ENCODE assay signal across 10 mouse cellular contexts in the genomic region with DNA sequence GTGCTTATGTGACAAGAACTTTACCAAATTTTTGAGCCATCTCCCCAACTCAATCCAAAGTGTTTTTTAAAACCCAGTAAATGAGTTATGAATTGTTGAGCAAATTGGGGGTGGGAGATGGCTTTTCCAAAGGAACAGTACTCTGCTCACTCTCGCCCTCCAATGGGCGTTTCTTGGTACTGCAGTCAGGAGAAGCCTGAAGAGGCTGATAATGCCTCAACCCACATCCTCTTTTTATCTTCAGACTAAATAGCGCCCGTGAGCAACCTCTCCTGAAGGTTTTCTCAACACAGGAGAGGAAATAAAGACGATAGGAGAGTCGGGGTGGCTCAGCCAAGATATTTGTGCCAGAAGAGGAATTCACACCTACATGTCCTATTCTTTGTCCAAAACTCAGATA. TPM values are rescaled to one million over a fixed set of nuclear protein-coding genes. Genes with fewer than 3 reads are reported as not detected.
A peak's percentile ranks its signal among the peaks of the same experiment; 100 is the strongest.
DNase-seq lines count a peak whose midpoint lies in the region; ATAC-seq and TF ChIP-seq lines count a peak whose summit lies in the region.
"Had no signal": no experiment of that assay in that cellular context is flagged by ENCODE, and none has a peak within 500 bp of the region (broad histone marks: within the 10 kb centered on the region; RNA-seq: fewer than 3 reads in every experiment).

No protein-coding gene starts in this region.

- DNase-seq in cerebellum, postnatal 14 days = peak; percentile 15 to 55
- DNase-seq in cerebellum, adult 9-11 months = no peak
- DNase-seq in liver = peak; percentile 35
- no peak for DNase-seq in liver, embryonic 11.5 days (ENCODE audit: low spot score)
- peak; percentile 15 for DNase-seq in c-Kit-positive CD71-positive TER-119-positive erythroid progenitor cells, embryonic 14.5 days (ENCODE audit: low spot score)
- DNase-seq in lung, postnatal 0 days (ENCODE audit: low spot score) = peak; percentile 58
- DNase-seq in frontal cortex, postnatal 10 days (ENCODE audit: low spot score in 2 of 2) = no peak

- no peak overlapping the region for H3K4me2 ChIP-seq in liver, embryonic 11.5 days
- H3K4me2 ChIP-seq in lung, postnatal 0 days (replicated peaks; ENCODE audit: low read depth, low read length) = no peak overlapping the region
- H3K4me2 ChIP-seq: heart, embryonic 13.5 days had no signal

- no peaks in the 10 kb centered on the region for H3K36me3 ChIP-seq in liver, embryonic 11.5 days (ENCODE audit: control insufficient read depth, insufficient read depth, low read length)
- H3K36me3 ChIP-seq in lung, postnatal 0 days (ENCODE audit: insufficient read depth, low read length) = no peaks in the 10 kb centered on the region
- H3K36me3 ChIP-seq: heart, embryonic 13.5 days had no signal

- no peak overlapping the region for H3K4me3 ChIP-seq in liver, embryonic 11.5 days (ENCODE audit: low read depth, low read length)
- H3K4me3 ChIP-seq in lung, postnatal 0 days (ENCODE audit: low read depth, low read length) = no peak overlapping the region
- H3K4me3 ChIP-seq: heart, embryonic 13.5 days; megakaryocyte, embryonic 14.5 days had no signal

- H3K9ac ChIP-seq in liver, embryonic 11.5 days (ENCODE audit: low read depth, low read length) = no peak overlapping the region
- no peak overlapping the region for H3K9ac ChIP-seq in lung, postnatal 0 days (replicated peaks; ENCODE audit: low read depth)
- H3K9ac ChIP-seq: heart, embryonic 13.5 days had no signal

- no peak overlapping the region for H3K27ac ChIP-seq in liver, embryonic 11.5 days (ENCODE audit: low read depth, low read length)
- H3K27ac ChIP-seq in lung, postnatal 0 days (ENCODE audit: low read length) = no peak overlapping the region

- H3K4me1 ChIP-seq in liver, embryonic 11.5 days (replicated peaks; ENCODE audit: control insufficient read depth, insufficient read depth, low read length) = no peaks in the 10 kb centered on the region
- H3K4me1 ChIP-seq in lung, postnatal 0 days (ENCODE audit: insufficient read depth, low read depth, low read length) = no peaks in the 10 kb centered on the region
- H3K4me1 ChIP-seq: heart, embryonic 13.5 days had no signal

- no peaks in the 10 kb centered on the region for H3K27me3 ChIP-seq in liver, embryonic 11.5 days (replicated peaks; ENCODE audit: control insufficient read depth, insufficient read depth, low read length)
- H3K27me3 ChIP-seq in lung, postnatal 0 days (replicated peaks; ENCODE audit: insufficient read depth, low read length) = no peaks in the 10 kb centered on the region

- ATAC-seq in liver, embryonic 11.5 days (replicated peaks; ENCODE audit: low FRiP score) = no peak
- peak; percentile 25; the same call in 1 of the 2 replicates for ATAC-seq in lung, postnatal 0 days
- no peak for ATAC-seq in inflammation-experienced regulatory T-cells, adult 6 months

- peak; percentile 63 for TF ChIP-seq EP300 in lung, postnatal 0 days (IDR thresholded peaks at IDR 0.05)

- H3K9me3 ChIP-seq in liver, embryonic 11.5 days (ENCODE audit: control insufficient read depth, low read length) = no peaks in the 10 kb centered on the region
- H3K9me3 ChIP-seq in lung, postnatal 0 days (ENCODE audit: low read length) = no peaks in the 10 kb centered on the region
- H3K9me3 ChIP-seq: heart, embryonic 13.5 days; megakaryocyte, embryonic 14.5 days had no signal

- 8% methylated on average over 6 of the region's 6 CpGs for WGBS in liver, embryonic 11.5 days
- 19% methylated on average over 6 of the region's 6 CpGs for WGBS in lung, postnatal 0 days

- TF ChIP-seq CTCF in lung, postnatal 0 days (IDR thresholded peaks at IDR 0.05) = peak; percentile 79

RNA-seq across cellular contexts. Expression of a gene that starts 19.7 kb away (rescaled TPM):
- 6.3 and 7.3 TPM in 2 replicates for polyA plus RNA-seq in liver, embryonic 11.5 days (2014; fragmentation: Nextera tagmentation; extraction: Ambion mirVana)
- polyA plus RNA-seq in lung, postnatal 0 days (2015; fragmentation: Nextera tagmentation; extraction: Ambion mirVana) = 11.8 and 11.9 TPM in 2 replicates
- 1 to 10 TPM; 6.1 to 7.8 (median 7.5) TPM for polyA plus RNA-seq in inflammation-experienced regulatory T-cells, adult 6 months (2017; shearing (Covaris generic))

Comparison
In these comparisons a context has a peak if more than half of its experiments do, and no peak if none do; other contexts are left out.
1. DNase-seq: peak in cerebellum, postnatal 14 days (2 of 2), liver (single experiment), c-Kit-positive CD71-positive TER-119-positive erythroid progenitor cells, embryonic 14.5 days (single experiment) and lung, postnatal 0 days (single experiment); none in cerebellum, adult 9-11 months (single experiment), liver, embryonic 11.5 days (single experiment) and frontal cortex, postnatal 10 days (0 of 2).